Mouse (Mus musculus) brain, embryonic 18.5 days (tissue): Measurements from ENCODE around the gene Cnpy1.

Experiments
- DNase-seq: peaks from one replicate; pipeline ENCODE4 v3.0.0-alpha.2; 2012; ENCODE audit warnings: low read depth, low spot score

The Cnpy1 gene

GRCm38 (mm10) chr5:28165358-28166255 is 80.0 kb downstream of the Cnpy1 start, which contains the start of gene En2:
Gene En2, plus strand, starts transcription at chr5:28165694.
- no peak for DNase-seq

- DNase-seq: no peak
These were observed 81.7 kb downstream of the Cnpy1 start for GRCm38 (mm10) chr5:28163926-28164325.

GRCm38 (mm10) chr5:28161938-28162402 is 83.6 kb downstream of the Cnpy1 start:
- DNase-seq: no peak

GRCm38 (mm10) chr5:28161383-28161937 is 84.1 kb downstream of the Cnpy1 start:
- no peak for DNase-seq

GRCm38 (mm10) chr5:28159891-28160470 is 85.6 kb downstream of the Cnpy1 start:
- DNase-seq: no peak

- DNase-seq: no peak
These were observed 86.5 kb downstream of the Cnpy1 start for GRCm38 (mm10) chr5:28159072-28159458.

GRCm38 (mm10) chr5:28158308-28159071 is 87.1 kb downstream of the Cnpy1 start:
- no peak for DNase-seq

- no peak for DNase-seq
These were observed 87.8 kb downstream of the Cnpy1 start for GRCm38 (mm10) chr5:28157781-28158180.

- DNase-seq: no peak
These were observed 88.4 kb downstream of the Cnpy1 start for GRCm38 (mm10) chr5:28157044-28157730.
